Mouse (Mus musculus) midbrain, embryonic 15.5 days (tissue): Measurements from ENCODE around the gene Tex21. TPM values are rescaled to one million over a fixed set of nuclear protein-coding genes. Genes with fewer than 3 reads are reported as not detected.

ENCODE experiments used
- ATAC-seq: fragments of 200-750 bp; cut with Nextera tagmentation; replicated peaks from 2 replicates; pipeline ENCODE4 v1.8.0; 2017; ENCODE audit warnings: moderate TSS enrichment
- H3K27ac ChIP-seq: fragments of 300-500 bp; sonication (generic); 2 replicates; pipeline ENCODE4 v1.5.1; 2015; ENCODE audit warnings: mild to moderate bottlenecking, inconsistent platforms
- H3K27me3 ChIP-seq: fragments of 300-500 bp; sonication (generic); replicated peaks from 2 replicates; pipeline ENCODE4 v1.6.1; 2015; ENCODE audit warnings: inconsistent platforms
- H3K36me3 ChIP-seq: fragments of 300-500 bp; sonication (generic); replicated peaks from 2 replicates; pipeline ENCODE4 v1.6.1; 2015; ENCODE audit warnings: inconsistent platforms
- H3K4me1 ChIP-seq: fragments of 300-500 bp; sonication (generic); 2 replicates; pipeline ENCODE4 v1.6.1; 2015; ENCODE audit warnings: inconsistent platforms
- H3K4me2 ChIP-seq: fragments of 300-500 bp; sonication (generic); 2 replicates; pipeline ENCODE4 v1.6.1; 2015; ENCODE audit warnings: inconsistent platforms, mild to moderate bottlenecking, moderate library complexity
- H3K4me3 ChIP-seq: fragments of 300-500 bp; sonication (generic); 2 replicates; pipeline ENCODE4 v1.5.1; 2015; ENCODE audit warnings: mild to moderate bottlenecking, inconsistent platforms
- H3K9ac ChIP-seq: fragments of 300-500 bp; sonication (generic); 2 replicates; pipeline ENCODE4 v1.6.1; 2015; ENCODE audit warnings: mild to moderate bottlenecking, inconsistent platforms
- H3K9me3 ChIP-seq: fragments of 300-500 bp; sonication (generic); 2 replicates; pipeline ENCODE4 v1.6.1; 2016; ENCODE audit warnings: inconsistent platforms
- WGBS: fragments of 180-500 bp; shearing (Covaris S2); methylation state at CpG from one replicate; pipeline ENCODE4 v1.1.7; 2015; ENCODE audit warnings: mixed read lengths; 5-methylcytosine and 5-hydroxymethylcytosine counted together
- polyA plus RNA-seq: library from polyadenylated mRNA; unstranded; fragments of >200 nt; fragmentation: Nextera tagmentation; extraction: Ambion mirVana; gene quantifications from 2 replicates; pipeline ENCODE4 v1.2.1, GENCODE M21; 2015

Gene Tex21
- polyA plus RNA-seq, 1 experiment from 2014 or later: not detected

DNA sequence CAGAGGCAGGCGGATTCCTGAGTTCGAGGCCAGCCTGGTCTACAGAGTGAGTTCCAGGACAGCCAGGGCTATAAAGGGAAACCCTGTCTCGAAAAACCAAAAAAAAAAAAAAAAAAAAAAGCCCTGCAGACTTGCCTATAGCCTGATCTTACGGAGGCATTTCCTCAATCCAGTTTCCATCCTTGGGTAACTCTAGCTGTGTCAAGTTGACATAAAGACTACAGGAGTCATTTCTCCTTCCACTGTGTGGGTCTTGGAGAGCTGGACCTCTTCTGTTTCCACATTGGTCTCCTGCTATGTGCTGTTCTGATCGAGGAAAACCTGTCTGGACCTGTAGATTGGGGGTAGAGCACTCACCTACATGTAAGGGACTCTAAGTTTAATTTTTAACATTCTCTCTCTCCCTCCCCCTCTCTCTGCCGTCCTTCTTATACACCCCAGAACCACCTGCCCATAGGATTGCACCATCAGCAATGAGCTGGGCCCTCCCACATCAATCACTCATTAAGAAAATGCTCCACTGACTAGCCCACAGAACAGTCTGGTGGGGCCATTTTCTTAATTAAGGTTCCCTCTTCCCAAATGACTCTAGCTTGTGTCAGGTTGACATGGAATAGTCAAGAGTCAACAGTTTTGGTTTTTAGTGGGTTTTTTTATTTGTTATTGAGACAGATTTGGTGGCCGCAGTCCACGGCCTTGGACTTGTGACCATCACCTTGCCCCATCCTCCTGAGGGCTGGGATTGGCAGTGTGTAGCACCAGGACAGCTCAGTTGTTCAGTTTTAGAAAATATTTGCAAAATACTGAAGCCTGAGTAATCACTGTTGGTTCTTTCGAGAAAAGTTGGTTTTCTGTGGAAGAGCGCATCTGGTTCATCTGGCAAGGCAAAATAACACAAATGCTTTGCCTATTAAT lies 26.3 kb upstream of the Tex21 start:
- no peak overlapping the region for H3K4me2 ChIP-seq
- no peaks in the 10 kb centered on the region for H3K36me3 ChIP-seq
- H3K9me3 ChIP-seq: no peaks in the 10 kb centered on the region
- no peak overlapping the region for H3K4me3 ChIP-seq
- H3K4me1 ChIP-seq: no peaks in the 10 kb centered on the region
- H3K9ac ChIP-seq: no peak overlapping the region
- no peak for ATAC-seq
- no peak overlapping the region for H3K27ac ChIP-seq
- no peaks in the 10 kb centered on the region for H3K27me3 ChIP-seq
- 98% methylated on average over 10 of the region's 10 CpGs for WGBS

- no peak for ATAC-seq
- 89% methylated on average over 6 of the region's 6 CpGs for WGBS
- no peaks in the 10 kb centered on the region for H3K4me1 ChIP-seq
Observed at GRCm38 (mm10) chr12:76271516-76271915, 25.0 kb upstream of the Tex21 start.

GRCm38 (mm10) chr12:76269196-76269595 lies 22.6 kb upstream of the Tex21 start:
- no peak overlapping the region for H3K4me3 ChIP-seq
- H3K9me3 ChIP-seq: no peaks in the 10 kb centered on the region
- no peak overlapping the region for H3K9ac ChIP-seq
- no peak overlapping the region for H3K4me2 ChIP-seq
- H3K27ac ChIP-seq: no peak overlapping the region
- no peaks in the 10 kb centered on the region for H3K27me3 ChIP-seq
- 80% methylated on average over 7 of the region's 7 CpGs for WGBS
- ATAC-seq: no peak
- no peaks in the 10 kb centered on the region for H3K36me3 ChIP-seq
- no peaks in the 10 kb centered on the region for H3K4me1 ChIP-seq

More at GRCm38 (mm10) chr12:76271516-76271915, 25.0 kb upstream of the Tex21 start:
- Histone ChIP-seq H3K9ac (no peak overlapping the region), H3K27ac (no peak overlapping the region), H3K9me3 (no peaks in the 10 kb centered on the region), H3K4me3 (no peak overlapping the region), H3K4me2 (no peak overlapping the region), H3K36me3 (no peaks in the 10 kb centered on the region), H3K27me3 (no peaks in the 10 kb centered on the region)

DNA sequence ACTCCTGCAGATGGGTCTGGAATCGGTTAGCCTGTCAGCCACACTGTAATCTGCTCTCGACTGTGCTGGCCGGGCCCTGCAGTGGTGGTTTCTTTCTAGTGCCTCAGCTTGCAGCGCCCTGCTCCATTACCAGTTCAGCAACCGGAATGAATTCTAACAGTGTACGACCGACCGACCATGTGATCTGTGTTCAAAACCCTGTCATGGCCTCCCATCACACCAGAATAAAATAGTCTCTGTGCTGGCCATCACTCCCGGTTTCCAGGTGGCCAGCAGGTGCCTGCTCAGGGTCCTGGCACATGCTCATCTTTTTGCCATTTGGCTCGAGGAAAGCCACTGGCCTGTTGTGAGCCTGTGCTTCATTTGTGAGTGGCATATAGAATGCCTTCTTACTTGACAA lies 22.1 kb upstream of the Tex21 start:
- no peak for ATAC-seq
- WGBS: 83% methylated on average over 10 of the region's 10 CpGs

DNA sequence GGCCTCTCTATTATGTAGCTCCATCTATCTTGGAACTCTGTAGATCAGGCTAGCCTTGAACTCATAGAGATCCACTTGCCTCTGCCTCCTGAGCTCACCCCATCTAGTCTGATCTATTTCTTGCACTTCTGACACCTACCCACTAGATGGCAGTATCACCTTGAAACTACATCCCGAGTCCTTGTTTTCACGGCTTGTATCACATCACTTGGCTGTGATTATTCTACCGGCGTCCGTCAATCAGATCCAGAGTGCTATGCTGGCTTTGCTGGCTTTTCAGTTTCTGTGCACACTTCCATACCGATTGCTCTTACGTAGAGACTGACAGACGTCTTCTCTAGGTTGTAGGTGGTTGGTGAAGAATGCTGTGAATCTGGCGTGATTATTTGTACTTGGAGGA lies 20.3 kb upstream of the Tex21 start:
- H3K27me3 ChIP-seq: no peaks in the 10 kb centered on the region
- WGBS: 73% methylated on average over 9 of the region's 9 CpGs
- H3K9me3 ChIP-seq: no peaks in the 10 kb centered on the region
- no peak overlapping the region for H3K4me2 ChIP-seq
- H3K4me1 ChIP-seq: no peaks in the 10 kb centered on the region
- no peaks in the 10 kb centered on the region for H3K36me3 ChIP-seq
- H3K9ac ChIP-seq: no peak overlapping the region
- H3K4me3 ChIP-seq: no peak overlapping the region
- H3K27ac ChIP-seq: no peak overlapping the region
- ATAC-seq: no peak

More for the DNA sequence above, 22.1 kb upstream of the Tex21 start:
- no peaks in the 10 kb centered on the region for H3K9me3 ChIP-seq
- H3K4me1 ChIP-seq: no peaks in the 10 kb centered on the region
- no peaks in the 10 kb centered on the region for H3K27me3 ChIP-seq
- H3K4me2 ChIP-seq: no peak overlapping the region
- no peak overlapping the region for H3K9ac ChIP-seq
- H3K4me3 ChIP-seq: no peak overlapping the region
- no peaks in the 10 kb centered on the region for H3K36me3 ChIP-seq
- no peak overlapping the region for H3K27ac ChIP-seq

DNA sequence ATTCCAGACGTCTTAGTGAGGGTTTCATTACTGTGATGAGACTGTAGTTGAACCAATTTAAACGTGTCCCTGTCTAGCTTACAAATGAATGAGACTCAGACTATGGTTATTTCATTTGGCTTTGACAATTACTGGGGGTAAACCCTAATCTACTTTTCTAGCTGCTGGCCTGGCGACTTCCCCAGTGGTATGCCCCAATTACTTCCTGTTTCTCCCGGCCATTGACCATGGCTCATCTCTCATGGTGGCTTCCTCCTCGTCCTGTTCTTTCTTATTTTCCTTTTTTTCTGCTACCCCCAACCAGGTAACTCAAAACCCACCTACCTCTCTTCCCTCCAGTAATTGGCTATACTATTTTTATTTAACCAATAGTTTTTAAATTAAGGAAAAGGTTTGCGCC lies 18.5 kb upstream of the Tex21 start:
- Histone ChIP-seq H3K4me1 (no peaks in the 10 kb centered on the region), H3K27ac (peak overlapping the region; percentile 17; the same call in 1 of the 2 replicates), H3K9ac (no peak overlapping the region), H3K4me3 (no peak overlapping the region), H3K27me3 (no peaks in the 10 kb centered on the region), H3K4me2 (no peak overlapping the region), H3K36me3 (no peaks in the 10 kb centered on the region), H3K9me3 (no peaks in the 10 kb centered on the region)
- no peak for ATAC-seq
- WGBS: 85% methylated on average over 6 of the region's 6 CpGs

DNA sequence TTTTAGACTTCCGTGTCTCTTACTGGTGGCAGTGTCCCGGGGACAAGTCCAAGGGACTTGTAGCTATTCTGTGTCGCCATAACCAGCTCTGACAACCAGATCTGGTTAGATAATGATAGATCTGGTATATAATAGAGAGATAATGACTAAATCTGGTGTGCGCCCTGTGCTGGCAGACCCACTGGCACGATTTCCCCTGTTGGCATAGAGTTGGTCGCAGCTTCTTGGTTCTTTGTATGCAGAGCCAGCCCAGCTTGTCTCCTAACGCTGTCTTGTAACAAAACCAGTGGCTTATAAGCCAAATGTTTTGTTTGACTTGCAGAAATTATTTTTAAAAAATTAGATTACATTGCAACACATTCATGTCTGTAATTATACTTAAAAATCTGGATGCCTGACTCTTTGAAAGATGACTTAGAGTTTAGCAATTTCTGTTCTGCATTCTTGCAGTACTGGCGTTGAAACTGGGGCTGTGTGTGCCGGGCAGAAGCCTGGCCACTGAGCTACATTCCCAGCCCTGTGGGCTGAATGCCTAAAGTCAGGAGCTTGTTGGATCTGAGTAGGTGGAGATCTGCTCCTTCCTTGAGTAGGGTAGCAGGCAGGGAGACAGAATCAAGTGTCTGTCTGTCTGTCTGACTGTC lies 17.9 kb upstream of the Tex21 start:
- WGBS: 76% methylated on average over 9 of the region's 9 CpGs
- Histone ChIP-seq H3K9ac (no peak overlapping the region), H3K27ac (peak overlapping the region; percentile 17; the same call in 1 of the 2 replicates), H3K4me3 (no peak overlapping the region), H3K36me3 (no peaks in the 10 kb centered on the region), H3K27me3 (no peaks in the 10 kb centered on the region), H3K9me3 (no peaks in the 10 kb centered on the region), H3K4me2 (no peak overlapping the region), H3K4me1 (no peaks in the 10 kb centered on the region)
- ATAC-seq: no peak

- Histone ChIP-seq H3K36me3 (no peaks in the 10 kb centered on the region), H3K27me3 (no peaks in the 10 kb centered on the region), H3K9ac (no peak overlapping the region), H3K27ac (no peak overlapping the region), H3K9me3 (no peaks in the 10 kb centered on the region), H3K4me3 (no peak overlapping the region), H3K4me1 (no peaks in the 10 kb centered on the region), H3K4me2 (no peak overlapping the region)
- 55% methylated on average over 1 of the region's 1 CpGs for WGBS
- no peak for ATAC-seq
Observed at GRCm38 (mm10) chr12:76263876-76264275, 17.3 kb upstream of the Tex21 start.

DNA sequence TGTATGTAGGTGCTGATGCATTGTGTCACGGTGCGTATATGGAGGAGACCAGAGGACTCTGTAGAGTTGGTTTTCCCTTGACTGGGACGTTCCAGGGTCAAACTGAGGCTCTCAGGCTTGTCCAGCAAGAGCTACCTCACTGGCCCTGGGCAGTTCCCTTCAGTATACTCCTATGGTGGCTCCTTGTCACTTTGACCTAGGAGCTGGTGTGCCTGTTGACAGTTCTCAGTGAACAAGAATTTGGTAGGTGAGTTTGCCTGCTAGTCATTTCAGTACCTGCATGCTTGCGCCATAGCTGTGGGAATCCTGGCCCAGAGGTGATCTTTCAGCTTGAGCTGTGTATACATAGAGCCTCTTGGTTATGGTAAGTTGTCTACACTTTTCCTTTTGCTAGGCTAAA lies 16.4 kb upstream of the Tex21 start:
- Histone ChIP-seq H3K4me2 (no peak overlapping the region), H3K27me3 (no peaks in the 10 kb centered on the region), H3K9me3 (no peaks in the 10 kb centered on the region), H3K9ac (no peak overlapping the region), H3K27ac (no peak overlapping the region), H3K4me3 (no peak overlapping the region), H3K36me3 (no peaks in the 10 kb centered on the region), H3K4me1 (no peaks in the 10 kb centered on the region)
- ATAC-seq: no peak
- 96% methylated on average over 4 of the region's 4 CpGs for WGBS

DNA sequence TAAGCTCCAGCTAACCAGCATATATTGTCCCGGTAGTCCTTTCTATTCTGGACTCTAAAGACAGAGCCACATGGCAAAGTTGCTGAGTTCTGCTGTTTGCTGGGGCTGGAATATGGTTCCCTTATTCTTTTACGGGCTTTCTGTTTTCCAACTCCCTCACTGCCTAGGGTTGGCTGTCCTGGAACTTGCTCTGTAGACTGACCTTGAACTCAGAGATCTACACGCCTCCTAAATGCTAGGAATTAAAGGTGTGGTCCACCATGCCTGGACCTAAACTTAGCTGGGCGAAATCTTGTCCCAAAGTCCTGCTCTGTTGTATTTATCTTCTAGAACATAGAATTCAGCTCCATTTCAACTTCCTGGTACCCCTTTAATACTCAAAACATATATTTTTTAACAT lies 15.0 kb upstream of the Tex21 start:
- Histone ChIP-seq H3K27ac (no peak overlapping the region), H3K4me2 (no peak overlapping the region), H3K9me3 (no peaks in the 10 kb centered on the region), H3K36me3 (no peaks in the 10 kb centered on the region), H3K4me3 (no peak overlapping the region), H3K4me1 (peaks cover 3% of the 10 kb centered on the region; the same call in 1 of the 2 replicates), H3K9ac (no peak overlapping the region), H3K27me3 (no peaks in the 10 kb centered on the region)
- WGBS: 91% methylated on average over 4 of the region's 4 CpGs
- no peak for ATAC-seq

DNA sequence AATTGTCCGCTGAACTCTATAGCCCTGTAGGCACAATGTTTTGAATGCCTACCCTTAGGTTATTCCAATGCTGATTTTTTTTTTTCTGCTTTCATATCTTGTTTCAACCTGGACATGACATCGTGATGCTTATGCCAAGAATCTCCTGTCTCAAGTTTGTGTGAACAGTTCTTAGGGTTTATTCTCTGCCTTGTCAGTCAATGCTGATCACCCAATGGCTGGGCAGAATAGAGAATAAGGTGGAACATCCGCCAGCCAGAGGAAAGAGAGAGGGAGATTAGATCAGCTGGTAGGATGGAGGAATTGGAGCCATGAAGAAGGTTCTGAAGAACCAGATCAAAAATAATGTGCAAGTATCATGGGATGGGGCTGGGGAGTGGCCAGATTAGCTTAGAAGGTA lies 14.1 kb upstream of the Tex21 start:
- H3K4me1 ChIP-seq: peaks cover 12% of the 10 kb centered on the region
- no peak overlapping the region for H3K9ac ChIP-seq
- no peak overlapping the region for H3K4me2 ChIP-seq
- H3K36me3 ChIP-seq: no peaks in the 10 kb centered on the region
- H3K27ac ChIP-seq: no peak overlapping the region
- 88% methylated on average over 3 of the region's 3 CpGs for WGBS
- no peak for ATAC-seq
- no peaks in the 10 kb centered on the region for H3K27me3 ChIP-seq
- no peak overlapping the region for H3K4me3 ChIP-seq
- no peaks in the 10 kb centered on the region for H3K9me3 ChIP-seq

DNA sequence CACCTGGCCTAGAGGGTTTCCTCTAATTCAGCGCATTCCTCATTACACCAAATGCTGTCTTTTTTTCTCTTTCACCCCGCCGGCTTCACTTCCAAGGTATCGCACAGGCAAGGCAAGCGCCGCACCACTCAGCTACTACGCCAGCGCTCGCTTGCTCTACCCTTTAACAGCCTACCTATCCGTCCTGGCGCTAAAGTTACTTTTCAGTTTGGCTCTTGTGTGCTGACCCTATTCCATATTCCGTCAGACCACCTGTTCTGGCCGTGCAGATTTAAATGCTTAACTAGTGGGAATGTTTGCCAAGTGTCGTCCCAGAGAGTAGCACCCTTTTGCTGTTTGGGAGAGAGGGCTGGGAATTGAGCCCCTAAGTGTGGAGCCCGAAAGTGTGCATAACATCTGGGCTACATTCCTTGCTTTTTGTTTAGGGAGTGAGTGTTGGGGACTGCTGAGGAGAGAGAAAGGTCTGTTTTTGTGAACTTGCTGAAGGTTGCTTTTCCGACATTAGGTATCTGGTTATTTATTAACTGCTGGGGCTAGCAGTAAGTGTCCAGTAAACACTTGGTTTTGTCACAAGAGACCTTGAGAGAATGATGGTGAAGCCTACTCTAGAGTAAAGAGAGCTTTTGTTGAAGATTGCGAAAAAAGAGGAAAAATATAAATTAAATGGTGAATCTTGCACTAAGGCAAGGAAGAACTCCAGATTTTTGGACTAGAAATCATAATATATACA lies 9.7 kb upstream of the Tex21 start:
- Histone ChIP-seq H3K27me3 (no peaks in the 10 kb centered on the region), H3K36me3 (no peaks in the 10 kb centered on the region), H3K9ac (peak overlapping the region; percentile 71), H3K27ac (no peak overlapping the region), H3K4me3 (peak overlapping the region; percentile 71), H3K9me3 (no peaks in the 10 kb centered on the region), H3K4me2 (peak overlapping the region; percentile 93), H3K4me1 (peaks cover 21% of the 10 kb centered on the region)
- ATAC-seq: no peak
- 8% methylated on average over 17 of the region's 17 CpGs for WGBS
